Mouse (Mus musculus) layer of hippocampus, postnatal 10 days (tissue): ENCODE data around the gene Rhox3h. TPM values are rescaled to one million over a fixed set of nuclear protein-coding genes. Genes with fewer than 3 reads are reported as not detected.
"Not testable (repeated sequence)": the region's sequence is repeated elsewhere in the genome, so short reads cannot be mapped to it uniquely, and the experiment has no call there.

Experiments
- DNase-seq, 2 experiments: peaks; one replicate each; pipeline ENCODE4 v3.0.0; 2021; ENCODE audit warnings: low spot score in 2 of 2
- long read RNA-seq: library from polyadenylated mRNA; stranded (forward); transcript quantifications from one replicate; pipeline ENCODE4 v2.0.0, GENCODE M21; 2023
- total RNA-seq, 2 experiments: library from RNA; stranded (reverse); gene quantifications; 2 replicates each; pipeline ENCODE4 v1.2.3; 2021

Gene Rhox3h
- total RNA-seq: not detected
- long read RNA-seq: 0 reads

GRCm38 (mm10) chrX:37668664-37669063 lies at the start of gene Rhox3h:
Gene Rhox3h (minus strand): TSS chrX:37668764.
- not testable (repeated sequence) for DNase-seq

- no peak for DNase-seq
These were observed 33.3 kb upstream of the Rhox3h start for GRCm38 (mm10) chrX:37701821-37702387.

- DNase-seq: no peak
These were observed 23.7 kb upstream of the Rhox3h start for GRCm38 (mm10) chrX:37692261-37692660.

- no peak for DNase-seq
These were observed 14.6 kb upstream of the Rhox3h start for GRCm38 (mm10) chrX:37683031-37683715.

GRCm38 (mm10) chrX:37673177-37673576 lies 4.6 kb upstream of the Rhox3h start, which contains the start of gene Rhox2h:
Gene Rhox2h (minus strand): TSS chrX:37673277.
- DNase-seq: not testable (repeated sequence)

GRCm38 (mm10) chrX:37651227-37651626 lies 17.3 kb downstream of the Rhox3h start, which contains the start of gene Rhox4g:
Gene Rhox4g (minus strand): TSS chrX:37651327.
- DNase-seq: not testable (repeated sequence)

GRCm38 (mm10) chrX:37643370-37643769 lies 25.2 kb downstream of the Rhox3h start, which contains the start of gene Rhox2g:
Gene Rhox2g (minus strand): TSS chrX:37643470.
- DNase-seq: not testable (repeated sequence)

- DNase-seq: not testable (repeated sequence)
These were observed 40.1 kb downstream of the Rhox3h start, which contains the start of gene Rhox3g for GRCm38 (mm10) chrX:37628512-37628911. Gene Rhox3g (minus strand): TSS chrX:37628612.

Other genes with a start within 250 kb of the Rhox3h start
- not detected for gene Rhox4b, start 236.3 kb downstream of the Rhox3h start, total RNA-seq
- gene Rhox2c, start 215.1 kb downstream of the Rhox3h start, total RNA-seq: not detected
- gene Rhox3c, start 210.2 kb downstream of the Rhox3h start, total RNA-seq: not detected
- gene Rhox4c, start 188.4 kb downstream of the Rhox3h start, total RNA-seq: not detected
- not detected for gene Rhox2d, start 175.3 kb downstream of the Rhox3h start, total RNA-seq
- gene Rhox4d, start 154.4 kb downstream of the Rhox3h start, total RNA-seq: not detected
- gene Rhox2e, start 138.3 kb downstream of the Rhox3h start, total RNA-seq: not detected
- not detected for gene Rhox3e, start 126.7 kb downstream of the Rhox3h start, total RNA-seq
- gene Rhox4e, start 111.4 kb downstream of the Rhox3h start, total RNA-seq: not detected
- not detected for gene Rhox2f, start 97.4 kb downstream of the Rhox3h start, total RNA-seq
- not detected for gene Rhox3f, start 87.8 kb downstream of the Rhox3h start, total RNA-seq
- not detected for gene Rhox4f, start 61.1 kb downstream of the Rhox3h start, total RNA-seq
- not detected for gene Rhox3g, start 40.2 kb downstream of the Rhox3h start, total RNA-seq
- gene Rhox2g, start 25.3 kb downstream of the Rhox3h start, total RNA-seq: not detected
- gene Rhox4g, start 17.4 kb downstream of the Rhox3h start, total RNA-seq: not detected
- gene Rhox2h, start 4.5 kb upstream of the Rhox3h start, total RNA-seq: not detected
- not detected for gene Rhox5, start 136.1 kb upstream of the Rhox3h start, total RNA-seq
- gene Rhox6, start 158.1 kb upstream of the Rhox3h start, total RNA-seq: not detected
- gene Rhox7a, start 162.9 kb upstream of the Rhox3h start, total RNA-seq: not detected
- not detected for gene Rhox8, start 210.2 kb upstream of the Rhox3h start, total RNA-seq
- gene Rhox7b, start 228.5 kb upstream of the Rhox3h start, total RNA-seq: not detected
- gene Rhox9, start 233.0 kb upstream of the Rhox3h start, total RNA-seq: not detected